Mouse (Mus musculus) C2C12 (cell line): ENCODE measurements around the gene Lmln.

ENCODE experiments used
- CEBPB ChIP-seq: IDR thresholded peaks from one replicate; pipeline ENCODE4 v1.6.1; 2011; ENCODE audit warnings: low read depth, mild to moderate bottlenecking, control low read depth, moderate library complexity
- CTCF ChIP-seq: IDR thresholded peaks from one replicate; pipeline ENCODE4 v1.5.1; 2011; ENCODE audit not compliant: control insufficient read depth, insufficient read depth, insufficient read length
- MAX ChIP-seq: IDR thresholded peaks from one replicate; pipeline ENCODE4 v1.6.1; 2011; ENCODE audit warnings: mild to moderate bottlenecking, control low read depth
- MYOD1 ChIP-seq: IDR thresholded peaks from one replicate; pipeline ENCODE4 v1.6.1; 2011; ENCODE audit warnings: low read depth; ENCODE audit not compliant: control insufficient read depth, insufficient read length
- USF1 ChIP-seq: IDR thresholded peaks from one replicate; pipeline ENCODE4 v1.6.1; 2011; ENCODE audit warnings: low read depth, mild to moderate bottlenecking, control low read depth, moderate library complexity

- TF ChIP-seq CTCF = no peak
- no peak for TF ChIP-seq CEBPB
- TF ChIP-seq MAX = no peak
- no peak for TF ChIP-seq USF1
- TF ChIP-seq MYOD1 = no peak
These were observed 92.7 kb downstream of the Lmln start for GRCm38 (mm10) chr16:33154992-33155391.
